Mouse (Mus musculus): ENCODE data around the gene Slc9a1. TPM values are rescaled to one million over a fixed set of nuclear protein-coding genes. Genes with fewer than 3 reads are reported as not detected.

Slc9a1 gene
- polyA plus RNA-seq, 1 experiment = 39.4 TPM

DNA sequence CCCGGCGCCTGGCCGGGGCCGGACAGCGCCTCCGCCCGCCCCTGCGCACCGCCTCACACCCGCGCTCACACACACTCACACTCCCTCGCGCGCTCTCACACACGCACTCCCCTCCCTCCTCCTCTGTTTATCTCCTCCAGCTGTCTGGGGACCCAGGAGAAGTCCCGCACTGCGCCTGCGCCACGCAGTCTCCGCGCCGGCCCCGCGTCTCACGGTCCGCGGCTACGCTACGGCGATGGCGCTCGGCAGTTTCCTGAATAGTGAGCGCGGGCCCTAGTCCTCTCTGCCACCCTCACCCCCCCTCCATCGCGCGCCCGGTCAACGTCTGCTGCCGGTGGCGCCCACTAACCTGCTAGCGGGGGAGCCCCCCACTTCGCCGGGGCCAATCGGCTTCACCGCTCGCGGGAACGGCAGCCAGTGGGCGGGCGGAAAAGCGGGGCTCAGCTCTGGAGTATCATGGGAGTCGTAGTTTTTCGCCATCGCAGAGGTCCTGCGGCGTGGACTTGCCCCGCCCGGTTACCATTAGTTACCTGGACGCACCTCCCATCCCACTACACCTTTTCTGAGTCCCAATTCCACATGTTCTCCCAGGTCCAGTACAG is 30.3 kb upstream of the Slc9a1 start:
- DNase-seq (ENCODE audit: low read depth in 1 of 2, low spot score in 2 of 2) = peak; percentile 84 to 99
- Histone ChIP-seq H3K27me3 (ENCODE audit: control insufficient read depth, insufficient read depth, low read length) (no peaks in the 10 kb centered on the region), H3K36me3 (ENCODE audit: control insufficient read depth, insufficient read depth, low read length) (no peaks in the 10 kb centered on the region), H3K27ac (ENCODE audit: insufficient read depth, low read length) (peak overlapping the region; percentile 24), H3K4me1 (ENCODE audit: control insufficient read depth, insufficient read depth, insufficient read length) (no peaks in the 10 kb centered on the region; the same call in 1 of the 2 replicates), H3K4me3 (ENCODE audit: extremely low read depth, insufficient read depth, insufficient read length) (peak overlapping the region; percentile 90)
- under 1% methylated on average over 57 of the region's 60 CpGs for WGBS
- no peak for TF ChIP-seq CTCF (IDR thresholded peaks at IDR 0.05; ENCODE audit: extremely low read depth, insufficient read depth, insufficient read length, insufficient replicate concordance)
- peak; percentile 33; the same call in 1 of the 2 replicates for TF ChIP-seq POLR2A (IDR thresholded peaks at IDR 0.05; ENCODE audit: low read depth, low read length)

- WGBS = 88% methylated on average over 2 of the region's 2 CpGs
- Histone ChIP-seq H3K36me3 (ENCODE audit: control insufficient read depth, insufficient read depth, low read length) (no peaks in the 10 kb centered on the region), H3K4me3 (ENCODE audit: extremely low read depth, insufficient read depth, insufficient read length) (no peak overlapping the region), H3K27me3 (ENCODE audit: control insufficient read depth, insufficient read depth, low read length) (no peaks in the 10 kb centered on the region), H3K27ac (ENCODE audit: insufficient read depth, low read length) (no peak overlapping the region), H3K4me1 (ENCODE audit: control insufficient read depth, insufficient read depth, insufficient read length) (no peaks in the 10 kb centered on the region; the same call in 1 of the 2 replicates)
- no peak for DNase-seq (ENCODE audit: low read depth in 1 of 2, low spot score in 2 of 2)
- TF ChIP-seq CTCF (IDR thresholded peaks at IDR 0.05; ENCODE audit: extremely low read depth, insufficient read depth, insufficient read length, insufficient replicate concordance) (no peak), POLR2A (IDR thresholded peaks at IDR 0.05; ENCODE audit: low read depth, low read length) (no peak)
These were observed 29.3 kb upstream of the Slc9a1 start for GRCm38 (mm10) chr4:133340217-133340616.

DNA sequence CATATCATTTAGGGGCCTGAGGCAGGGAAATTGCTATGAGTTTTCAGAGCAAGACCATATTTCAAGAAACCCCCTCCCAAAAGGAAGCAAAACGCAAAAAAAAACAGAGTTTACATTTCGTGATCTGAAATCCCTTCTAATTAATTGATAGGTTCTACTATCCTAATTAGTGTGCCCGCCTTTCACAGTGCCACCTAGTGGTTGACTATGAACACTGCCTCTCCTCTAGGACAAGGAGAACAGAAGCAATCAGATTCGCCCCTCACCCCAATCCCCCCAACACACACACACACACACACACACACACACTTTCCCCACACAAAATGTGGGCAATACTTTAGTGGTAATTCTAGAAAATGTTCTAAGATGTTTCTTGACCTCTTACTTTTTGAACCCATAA is 25.4 kb upstream of the Slc9a1 start:
- 2% methylated on average over 4 of the region's 4 CpGs for WGBS

DNA sequence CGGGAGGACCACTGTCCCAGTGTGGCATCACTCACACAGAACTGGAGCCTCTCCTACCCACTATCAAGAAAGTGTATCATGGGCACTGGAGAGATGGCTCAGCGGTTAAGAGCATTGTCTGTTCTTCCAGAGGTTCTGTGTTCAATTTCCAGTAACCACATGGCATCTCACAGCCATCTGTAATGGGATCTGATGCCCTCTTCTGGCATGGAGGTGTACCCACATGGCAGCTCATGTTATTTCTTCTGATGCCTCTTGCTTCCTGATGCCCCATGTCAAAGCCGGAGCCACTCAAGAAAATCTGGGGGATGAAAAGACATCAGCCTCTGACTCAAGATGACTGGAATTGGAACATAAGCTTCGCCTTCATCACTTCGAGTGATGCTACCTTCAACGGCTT is 23.8 kb upstream of the Slc9a1 start:
- Histone ChIP-seq H3K27ac (ENCODE audit: insufficient read depth, low read length) (no peak overlapping the region), H3K36me3 (ENCODE audit: control insufficient read depth, insufficient read depth, low read length) (no peaks in the 10 kb centered on the region), H3K4me1 (ENCODE audit: control insufficient read depth, insufficient read depth, insufficient read length) (no peaks in the 10 kb centered on the region), H3K27me3 (ENCODE audit: control insufficient read depth, insufficient read depth, low read length) (no peaks in the 10 kb centered on the region), H3K4me3 (ENCODE audit: extremely low read depth, insufficient read depth, insufficient read length) (no peak overlapping the region)
- no peak for TF ChIP-seq CTCF (IDR thresholded peaks at IDR 0.05; ENCODE audit: extremely low read depth, insufficient read depth, insufficient read length, insufficient replicate concordance)
- TF ChIP-seq POLR2A (IDR thresholded peaks at IDR 0.05; ENCODE audit: low read depth, low read length) = no peak
- WGBS = 87% methylated on average over 6 of the region's 6 CpGs
- DNase-seq (ENCODE audit: low read depth in 1 of 2, low spot score in 2 of 2) = no peak

More for the DNA sequence above, 25.4 kb upstream of the Slc9a1 start:
- TF ChIP-seq CTCF (IDR thresholded peaks at IDR 0.05; ENCODE audit: extremely low read depth, insufficient read depth, insufficient read length, insufficient replicate concordance) = peak; percentile 51; the same call in 1 of the 2 replicates
- no peak for TF ChIP-seq POLR2A (IDR thresholded peaks at IDR 0.05; ENCODE audit: low read depth, low read length)
- H3K36me3 ChIP-seq (ENCODE audit: control insufficient read depth, insufficient read depth, low read length) = no peaks in the 10 kb centered on the region
- no peaks in the 10 kb centered on the region for H3K27me3 ChIP-seq (ENCODE audit: control insufficient read depth, insufficient read depth, low read length)
- DNase-seq (ENCODE audit: low read depth in 1 of 2, low spot score in 2 of 2) = peak in 1 of 2 experiments; percentile 34
- H3K4me3 ChIP-seq (ENCODE audit: extremely low read depth, insufficient read depth, insufficient read length) = no peak overlapping the region
- H3K27ac ChIP-seq (ENCODE audit: insufficient read depth, low read length) = no peak overlapping the region
- H3K4me1 ChIP-seq (ENCODE audit: control insufficient read depth, insufficient read depth, insufficient read length) = no peaks in the 10 kb centered on the region

GRCm38 (mm10) chr4:133346577-133346976 is 22.9 kb upstream of the Slc9a1 start:
- Histone ChIP-seq H3K27me3 (ENCODE audit: control insufficient read depth, insufficient read depth, low read length) (no peaks in the 10 kb centered on the region), H3K4me1 (ENCODE audit: control insufficient read depth, insufficient read depth, insufficient read length) (no peaks in the 10 kb centered on the region), H3K4me3 (ENCODE audit: extremely low read depth, insufficient read depth, insufficient read length) (no peak overlapping the region), H3K36me3 (ENCODE audit: control insufficient read depth, insufficient read depth, low read length) (no peaks in the 10 kb centered on the region), H3K27ac (ENCODE audit: insufficient read depth, low read length) (no peak overlapping the region)
- no peak for DNase-seq (ENCODE audit: low read depth in 1 of 2, low spot score in 2 of 2)
- WGBS = 20% methylated on average over 4 of the region's 4 CpGs
- no peak for TF ChIP-seq CTCF (IDR thresholded peaks at IDR 0.05; ENCODE audit: extremely low read depth, insufficient read depth, insufficient read length, insufficient replicate concordance)
- TF ChIP-seq POLR2A (IDR thresholded peaks at IDR 0.05; ENCODE audit: low read depth, low read length) = no peak

- H3K4me1 ChIP-seq (ENCODE audit: control insufficient read depth, insufficient read depth, insufficient read length) = no peaks in the 10 kb centered on the region
- no peak for DNase-seq (ENCODE audit: low read depth in 1 of 2, low spot score in 2 of 2)
- H3K27ac ChIP-seq (ENCODE audit: insufficient read depth, low read length) = no peak overlapping the region
- no peaks in the 10 kb centered on the region for H3K36me3 ChIP-seq (ENCODE audit: control insufficient read depth, insufficient read depth, low read length)
- TF ChIP-seq POLR2A (IDR thresholded peaks at IDR 0.05; ENCODE audit: low read depth, low read length) (no peak), CTCF (IDR thresholded peaks at IDR 0.05; ENCODE audit: extremely low read depth, insufficient read depth, insufficient read length, insufficient replicate concordance) (no peak)
- WGBS = 63% methylated on average over 4 of the region's 4 CpGs
- H3K4me3 ChIP-seq (ENCODE audit: extremely low read depth, insufficient read depth, insufficient read length) = no peak overlapping the region
- H3K27me3 ChIP-seq (ENCODE audit: control insufficient read depth, insufficient read depth, low read length) = no peaks in the 10 kb centered on the region
These were observed 21.9 kb upstream of the Slc9a1 start for GRCm38 (mm10) chr4:133347624-133348023.

- DNase-seq (ENCODE audit: low read depth in 1 of 2, low spot score in 2 of 2) = no peak
- Histone ChIP-seq H3K4me1 (ENCODE audit: control insufficient read depth, insufficient read depth, insufficient read length) (no peaks in the 10 kb centered on the region), H3K4me3 (ENCODE audit: extremely low read depth, insufficient read depth, insufficient read length) (no peak overlapping the region), H3K27ac (ENCODE audit: insufficient read depth, low read length) (no peak overlapping the region), H3K36me3 (ENCODE audit: control insufficient read depth, insufficient read depth, low read length) (no peaks in the 10 kb centered on the region), H3K27me3 (ENCODE audit: control insufficient read depth, insufficient read depth, low read length) (no peaks in the 10 kb centered on the region; the same call in 1 of the 2 replicates)
- TF ChIP-seq CTCF (IDR thresholded peaks at IDR 0.05; ENCODE audit: extremely low read depth, insufficient read depth, insufficient read length, insufficient replicate concordance) (no peak), POLR2A (IDR thresholded peaks at IDR 0.05; ENCODE audit: low read depth, low read length) (no peak)
- 85% methylated on average over 5 of the region's 5 CpGs for whole genome bisulfite sequencing
These were observed 21.3 kb upstream of the Slc9a1 start for GRCm38 (mm10) chr4:133348051-133348775.

Measured in spleen, adult 2 months (tissue).